Mouse (Mus musculus): ENCODE measurements at regions not wholly inside any gene's neighbourhood (a gene's known extent, or its start where the extent isn't known, plus 50 kb on each side); places are given as distances from the start of the nearest gene placed in this dataset.
"Not testable (repeated sequence)": the region's sequence is repeated elsewhere in the genome, so short reads cannot be mapped to it uniquely, and the experiment has no call there.

- peak; percentile 14 for DNase-seq (ENCODE audit: inconsistent ontology term)
These were observed 482.3 kb downstream of the Lmo7 start for GRCm38 (mm10) chr14:102212079-102212478.

GRCm38 (mm10) chr14:102204881-102205671 is 475.3 kb downstream of the Lmo7 start:
- no peak for DNase-seq (ENCODE audit: inconsistent ontology term)

GRCm38 (mm10) chr14:102199430-102199829 is 469.7 kb downstream of the Lmo7 start:
- DNase-seq (ENCODE audit: inconsistent ontology term) = no peak

- no peak for DNase-seq (ENCODE audit: inconsistent ontology term)
These were observed 461.0 kb downstream of the Lmo7 start for GRCm38 (mm10) chr14:102190786-102191185.

GRCm38 (mm10) chr14:102181269-102181668 is 451.5 kb downstream of the Lmo7 start:
- DNase-seq (ENCODE audit: inconsistent ontology term) = no peak

GRCm38 (mm10) chr14:102171775-102172174 is 442.0 kb downstream of the Lmo7 start:
- no peak for DNase-seq (ENCODE audit: inconsistent ontology term)

- DNase-seq (ENCODE audit: inconsistent ontology term) = no peak
These were observed 431.8 kb downstream of the Lmo7 start for GRCm38 (mm10) chr14:102161291-102162284.

GRCm38 (mm10) chr14:102150410-102150809 is 420.7 kb downstream of the Lmo7 start:
- not testable (repeated sequence) for DNase-seq (ENCODE audit: inconsistent ontology term)

GRCm38 (mm10) chr14:102142720-102143119 is 413.0 kb downstream of the Lmo7 start:
- peak; percentile 80 for DNase-seq (ENCODE audit: inconsistent ontology term)

GRCm38 (mm10) chr14:102138936-102139335 is 409.2 kb downstream of the Lmo7 start:
- DNase-seq (ENCODE audit: inconsistent ontology term) = no peak

GRCm38 (mm10) chr14:102118166-102118565 is 388.4 kb downstream of the Lmo7 start:
- DNase-seq (ENCODE audit: inconsistent ontology term) = no peak

- DNase-seq (ENCODE audit: inconsistent ontology term) = no peak
These were observed 376.4 kb downstream of the Lmo7 start for GRCm38 (mm10) chr14:102106165-102106564.

- no peak for DNase-seq (ENCODE audit: inconsistent ontology term)
These were observed 364.3 kb downstream of the Lmo7 start for GRCm38 (mm10) chr14:102094105-102094504.

GRCm38 (mm10) chr14:102092557-102092956 is 362.8 kb downstream of the Lmo7 start:
- DNase-seq (ENCODE audit: inconsistent ontology term) = no peak

GRCm38 (mm10) chr14:102048932-102049331 is 319.2 kb downstream of the Lmo7 start:
- no peak for DNase-seq (ENCODE audit: inconsistent ontology term)

GRCm38 (mm10) chr14:102048485-102048884 is 318.7 kb downstream of the Lmo7 start:
- no peak for DNase-seq (ENCODE audit: inconsistent ontology term)

GRCm38 (mm10) chr14:102038145-102038544 is 308.4 kb downstream of the Lmo7 start:
- no peak for DNase-seq (ENCODE audit: inconsistent ontology term)

- DNase-seq (ENCODE audit: inconsistent ontology term) = no peak
These were observed 307.7 kb downstream of the Lmo7 start for GRCm38 (mm10) chr14:102037487-102037886.

- no peak for DNase-seq (ENCODE audit: inconsistent ontology term)
These were observed 301.5 kb downstream of the Lmo7 start for GRCm38 (mm10) chr14:102031047-102031903.

GRCm38 (mm10) chr14:102024646-102025045 is 294.9 kb downstream of the Lmo7 start:
- no peak for DNase-seq (ENCODE audit: inconsistent ontology term)

GRCm38 (mm10) chr14:102020161-102020605 is 290.4 kb downstream of the Lmo7 start:
- DNase-seq (ENCODE audit: inconsistent ontology term) = peak; percentile 7
